Comparison of ENCODE assay signal across 7 mouse cellular contexts in genomic region chr2:76672134-76672745, GRCm38 (mm10). TPM values are rescaled to one million over a fixed set of nuclear protein-coding genes. Genes with fewer than 3 reads are reported as not detected.
A peak's percentile ranks its signal among the peaks of the same experiment; 100 is the strongest.
DNase-seq lines count a peak whose midpoint lies in the region; ATAC-seq and TF ChIP-seq lines count a peak whose summit lies in the region.

No protein-coding gene starts in this region.

- peak overlapping the region; percentile 47; the same call in 1 of the 2 replicates for H3K27ac ChIP-seq in neural tube, embryonic 11.5 days (ENCODE audit: low read depth, low read length)
- H3K27ac ChIP-seq in embryonic facial prominence, embryonic 15.5 days (replicated peaks): peak overlapping the region; percentile 87
- H3K27ac ChIP-seq in limb, embryonic 14.5 days (replicated peaks; ENCODE audit: low read depth, low read length): peak overlapping the region; percentile 75
- peak overlapping the region; percentile 89 for H3K27ac ChIP-seq in stomach, postnatal 0 days (replicated peaks)

- no peaks in the 10 kb centered on the region for H3K27me3 ChIP-seq in neural tube, embryonic 11.5 days (ENCODE audit: control insufficient read depth, insufficient read depth, low read length)
- H3K27me3 ChIP-seq in embryonic facial prominence, embryonic 15.5 days: no peaks in the 10 kb centered on the region
- H3K27me3 ChIP-seq in limb, embryonic 14.5 days (ENCODE audit: control insufficient read depth, insufficient read depth, low read length): no peaks in the 10 kb centered on the region
- no peaks in the 10 kb centered on the region for H3K27me3 ChIP-seq in stomach, postnatal 0 days (ENCODE audit: control insufficient read depth, insufficient read depth, low read length)

- TF ChIP-seq POLR2A in limb, embryonic 14.5 days (IDR thresholded peaks at IDR 0.05; ENCODE audit: borderline replicate concordance, extremely low read depth, insufficient read depth, insufficient read length): no peak

- TF ChIP-seq EP300 in stomach, postnatal 0 days (optimal IDR thresholded peaks at IDR 0.05): no peak

- no peak for TF ChIP-seq CTCF in stomach, postnatal 0 days (IDR thresholded peaks at IDR 0.05; ENCODE audit: low read depth)

- ATAC-seq in neural tube, embryonic 11.5 days (ENCODE audit: insufficient read depth, low FRiP score, low TSS enrichment): no peak
- ATAC-seq in embryonic facial prominence, embryonic 15.5 days (ENCODE audit: insufficient number of reproducible peaks, low FRiP score, low TSS enrichment, low read depth): no peak
- no peak for ATAC-seq in limb, embryonic 14.5 days (ENCODE audit: low FRiP score, low read depth)
- no peak for ATAC-seq in stomach, postnatal 0 days (ENCODE audit: low FRiP score, low TSS enrichment)
- ATAC-seq in activated CD4-positive, CD25-positive, alpha-beta regulatory T cell, adult 4 months: no peak

- H3K36me3 ChIP-seq in neural tube, embryonic 11.5 days (ENCODE audit: control insufficient read depth, insufficient read depth, low read length): no peaks in the 10 kb centered on the region
- 0 out of 2 replicates have a peak, but pooled peaks cover 6% of the 10 kb centered on the region for H3K36me3 ChIP-seq in embryonic facial prominence, embryonic 15.5 days
- peaks cover 16% of the 10 kb centered on the region for H3K36me3 ChIP-seq in limb, embryonic 14.5 days (ENCODE audit: control insufficient read depth, insufficient read depth, low read length)
- no peaks in the 10 kb centered on the region for H3K36me3 ChIP-seq in stomach, postnatal 0 days (ENCODE audit: control insufficient read depth, insufficient read depth, low read length)

- no peaks in the 10 kb centered on the region for H3K9me3 ChIP-seq in neural tube, embryonic 11.5 days (ENCODE audit: control insufficient read depth, low read length)
- no peaks in the 10 kb centered on the region for H3K9me3 ChIP-seq in embryonic facial prominence, embryonic 15.5 days (replicated peaks)
- H3K9me3 ChIP-seq in limb, embryonic 14.5 days (ENCODE audit: control insufficient read depth, low read length): no peaks in the 10 kb centered on the region
- H3K9me3 ChIP-seq in stomach, postnatal 0 days (ENCODE audit: control insufficient read depth, low read length): no peaks in the 10 kb centered on the region

- 43% methylated on average over 9 of the region's 9 CpGs for WGBS in neural tube, embryonic 11.5 days
- 20% methylated on average over 9 of the region's 9 CpGs for WGBS in embryonic facial prominence, embryonic 15.5 days
- WGBS in limb, embryonic 14.5 days: 19% methylated on average over 9 of the region's 9 CpGs
- WGBS in stomach, postnatal 0 days: 6% methylated on average over 9 of the region's 9 CpGs

- DNase-seq in neural tube, embryonic 11.5 days (ENCODE audit: low spot score): no peak
- DNase-seq in neural tube, embryonic 10.5 days (ENCODE audit: extremely low spot score, low spot score): no peak
- DNase-seq in limb, embryonic 14.5 days (ENCODE audit: low spot score): no peak
- no peak for DNase-seq in stomach, postnatal 0 days (ENCODE audit: low spot score)
- no peak for DNase-seq in natural killer cell, adult 2 months (ENCODE audit: low spot score in 2 of 2)

- H3K4me1 ChIP-seq in neural tube, embryonic 11.5 days (ENCODE audit: control insufficient read depth, insufficient read depth, low read length): peaks cover 10% of the 10 kb centered on the region
- H3K4me1 ChIP-seq in embryonic facial prominence, embryonic 15.5 days: peaks cover 24% of the 10 kb centered on the region
- peaks cover 19% of the 10 kb centered on the region for H3K4me1 ChIP-seq in limb, embryonic 14.5 days (ENCODE audit: control insufficient read depth, insufficient read depth, low read length)
- H3K4me1 ChIP-seq in stomach, postnatal 0 days (replicated peaks; ENCODE audit: control insufficient read depth, insufficient read depth): no peaks in the 10 kb centered on the region

- H3K4me2 ChIP-seq in neural tube, embryonic 11.5 days (ENCODE audit: low read depth): peak overlapping the region; percentile 47
- H3K4me2 ChIP-seq in embryonic facial prominence, embryonic 15.5 days (replicated peaks): peak overlapping the region; percentile 62
- peak overlapping the region; percentile 53 for H3K4me2 ChIP-seq in limb, embryonic 14.5 days (replicated peaks; ENCODE audit: low read depth, low read length, severe bottlenecking)
- H3K4me2 ChIP-seq in stomach, postnatal 0 days (replicated peaks; ENCODE audit: low read depth): peak overlapping the region; percentile 65

- H3K9ac ChIP-seq in neural tube, embryonic 11.5 days (ENCODE audit: low read length): peak overlapping the region; percentile 59
- peak overlapping the region; percentile 41; the same call in 1 of the 2 replicates for H3K9ac ChIP-seq in embryonic facial prominence, embryonic 15.5 days
- peak overlapping the region; percentile 67 for H3K9ac ChIP-seq in limb, embryonic 14.5 days (ENCODE audit: low read depth, low read length, severe bottlenecking)
- peak overlapping the region; percentile 66 for H3K9ac ChIP-seq in stomach, postnatal 0 days (ENCODE audit: low read length)

- H3K4me3 ChIP-seq in neural tube, embryonic 11.5 days (ENCODE audit: low read depth, low read length): peak overlapping the region; percentile 34
- peak overlapping the region; percentile 54 for H3K4me3 ChIP-seq in embryonic facial prominence, embryonic 15.5 days (replicated peaks)
- H3K4me3 ChIP-seq in limb, embryonic 14.5 days (replicated peaks; ENCODE audit: low read length): peak overlapping the region; percentile 43
- peak overlapping the region; percentile 56 for H3K4me3 ChIP-seq in stomach, postnatal 0 days (ENCODE audit: low read depth, low read length)

RNA-seq across cellular contexts. Expression of gene Fkbp7, which starts 0.7 kb away (rescaled TPM):
- 19.9 and 23.0 TPM in 2 replicates for polyA plus RNA-seq in neural tube, embryonic 11.5 days (2014; fragmentation: Nextera tagmentation; extraction: Ambion mirVana)
- 126 and 129 TPM in 2 replicates for polyA plus RNA-seq in embryonic facial prominence, embryonic 15.5 days (2015; fragmentation: Nextera tagmentation; extraction: Ambion mirVana)
- polyA plus RNA-seq in limb, embryonic 14.5 days (2012; rRNA removed): 50.5 and 102 TPM in 2 replicates
- 128 and 151 TPM in 2 replicates for polyA plus RNA-seq in limb, embryonic 14.5 days (2014; fragmentation: Nextera tagmentation; extraction: Ambion mirVana)
- polyA plus RNA-seq in stomach, postnatal 0 days (2015; fragmentation: Nextera tagmentation; extraction: Ambion mirVana): 56.8 and 67.1 TPM in 2 replicates
- 1 to 10 TPM; 1.9 to 4.5 TPM for polyA plus RNA-seq in activated CD4-positive, CD25-positive, alpha-beta regulatory T cell, adult 4 months (2017; shearing (Covaris generic))

RNA-seq across cellular contexts. Expression of gene Plekha3, which starts 2.8 kb away (rescaled TPM):
- 13.9 and 14.1 TPM in 2 replicates for polyA plus RNA-seq in neural tube, embryonic 11.5 days (2014; fragmentation: Nextera tagmentation; extraction: Ambion mirVana)
- 10.6 and 11.5 TPM in 2 replicates for polyA plus RNA-seq in embryonic facial prominence, embryonic 15.5 days (2015; fragmentation: Nextera tagmentation; extraction: Ambion mirVana)
- polyA plus RNA-seq in limb, embryonic 14.5 days (2012; rRNA removed): 17.3 and 17.8 TPM in 2 replicates
- 13.9 and 14.5 TPM in 2 replicates for polyA plus RNA-seq in limb, embryonic 14.5 days (2014; fragmentation: Nextera tagmentation; extraction: Ambion mirVana)
- polyA plus RNA-seq in stomach, postnatal 0 days (2015; fragmentation: Nextera tagmentation; extraction: Ambion mirVana): 7.5 and 7.7 TPM in 2 replicates
- polyA plus RNA-seq in activated CD4-positive, CD25-positive, alpha-beta regulatory T cell, adult 4 months (2017; shearing (Covaris generic)): 10 to 100 TPM in 1 of 2 experiments, 1 to 10 TPM in 1; 9.1 to 13.0 TPM

RNA-seq across cellular contexts. Expression of gene Pjvk, which starts 24.0 kb away (rescaled TPM):
- polyA plus RNA-seq in neural tube, embryonic 11.5 days (2014; fragmentation: Nextera tagmentation; extraction: Ambion mirVana): 0.50 and 1.1 TPM in 2 replicates
- polyA plus RNA-seq in embryonic facial prominence, embryonic 15.5 days (2015; fragmentation: Nextera tagmentation; extraction: Ambion mirVana): 0.59 TPM in 1 of 2 replicates, not detected in the other
- polyA plus RNA-seq in limb, embryonic 14.5 days (2012; rRNA removed): 0.47 and 0.83 TPM in 2 replicates
- 0.22 TPM in 1 of 2 replicates, not detected in the other for polyA plus RNA-seq in limb, embryonic 14.5 days (2014; fragmentation: Nextera tagmentation; extraction: Ambion mirVana)
- polyA plus RNA-seq in stomach, postnatal 0 days (2015; fragmentation: Nextera tagmentation; extraction: Ambion mirVana): 0.07 and 0.21 TPM in 2 replicates
- polyA plus RNA-seq in activated CD4-positive, CD25-positive, alpha-beta regulatory T cell, adult 4 months (2017; shearing (Covaris generic)): not detected

RNA-seq across cellular contexts. Expression of gene Prkra, which starts 24.4 kb away (rescaled TPM):
- polyA plus RNA-seq in neural tube, embryonic 11.5 days (2014; fragmentation: Nextera tagmentation; extraction: Ambion mirVana): 88.6 and 91.3 TPM in 2 replicates
- polyA plus RNA-seq in embryonic facial prominence, embryonic 15.5 days (2015; fragmentation: Nextera tagmentation; extraction: Ambion mirVana): 53.2 and 56.7 TPM in 2 replicates
- polyA plus RNA-seq in limb, embryonic 14.5 days (2012; rRNA removed): 55.2 and 60.8 TPM in 2 replicates
- 61.3 and 70.2 TPM in 2 replicates for polyA plus RNA-seq in limb, embryonic 14.5 days (2014; fragmentation: Nextera tagmentation; extraction: Ambion mirVana)
- polyA plus RNA-seq in stomach, postnatal 0 days (2015; fragmentation: Nextera tagmentation; extraction: Ambion mirVana): 26.7 and 29.7 TPM in 2 replicates
- polyA plus RNA-seq in activated CD4-positive, CD25-positive, alpha-beta regulatory T cell, adult 4 months (2017; shearing (Covaris generic)): 10 to 100 TPM; 10.1 to 16.4 TPM
